Mouse (Mus musculus): ENCODE results near the gene Rtel1. TPM values are rescaled to one million over a fixed set of nuclear protein-coding genes. Genes with fewer than 3 reads are reported as not detected.

Rtel1 gene
- total RNA-seq, 2 experiments from 2014 or later = 60.7 to 63.3 TPM

DNA sequence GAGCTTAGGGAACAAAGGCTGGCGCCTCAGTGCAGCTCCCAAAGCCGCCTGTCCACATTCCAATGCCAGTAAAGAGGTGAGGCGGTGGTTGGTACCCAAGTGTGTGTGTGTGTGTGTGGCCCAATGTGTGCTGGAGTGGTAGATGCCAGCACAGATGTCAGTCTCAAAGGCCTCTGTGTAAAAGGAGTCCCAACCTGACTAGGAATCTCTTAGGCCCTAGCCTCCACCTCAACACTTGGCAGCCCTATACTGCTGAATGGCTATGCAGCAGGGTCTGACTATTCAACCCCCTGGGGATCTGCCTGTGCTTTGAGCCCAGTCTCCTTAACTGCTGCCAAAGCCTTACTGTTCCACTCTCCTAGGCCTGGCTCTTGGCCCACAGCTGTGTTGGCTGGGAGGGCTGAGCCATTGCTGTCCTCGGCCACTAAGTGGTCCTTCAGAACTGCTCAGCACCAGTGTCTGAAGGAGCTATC lies 65.4 kb downstream of the Rtel1 start:
- no peak for ATAC-seq (replicated peaks; ENCODE audit: low FRiP score, poor library complexity, severe bottlenecking)

DNA sequence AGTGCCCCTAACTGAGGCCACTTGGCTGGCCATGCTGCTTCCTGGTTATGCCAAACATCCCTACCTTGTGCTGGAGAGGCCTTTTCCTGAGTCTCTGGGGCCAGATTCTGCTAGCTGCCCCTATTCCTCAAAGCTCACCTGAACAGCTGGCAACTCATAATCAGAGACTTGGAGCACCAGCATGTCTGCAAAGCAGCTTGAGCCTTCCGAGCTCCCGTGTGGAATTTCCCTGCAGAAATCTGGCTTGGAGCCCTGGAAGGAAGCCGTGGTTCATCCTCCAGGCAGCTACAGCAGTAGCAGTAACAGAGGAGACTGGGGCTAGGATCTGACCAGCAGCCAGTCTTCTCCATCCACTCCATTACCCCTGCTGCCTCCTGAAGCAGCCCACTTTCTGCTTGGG lies 66.3 kb downstream of the Rtel1 start:
- no peak for ATAC-seq (replicated peaks; ENCODE audit: low FRiP score, poor library complexity, severe bottlenecking)

DNA sequence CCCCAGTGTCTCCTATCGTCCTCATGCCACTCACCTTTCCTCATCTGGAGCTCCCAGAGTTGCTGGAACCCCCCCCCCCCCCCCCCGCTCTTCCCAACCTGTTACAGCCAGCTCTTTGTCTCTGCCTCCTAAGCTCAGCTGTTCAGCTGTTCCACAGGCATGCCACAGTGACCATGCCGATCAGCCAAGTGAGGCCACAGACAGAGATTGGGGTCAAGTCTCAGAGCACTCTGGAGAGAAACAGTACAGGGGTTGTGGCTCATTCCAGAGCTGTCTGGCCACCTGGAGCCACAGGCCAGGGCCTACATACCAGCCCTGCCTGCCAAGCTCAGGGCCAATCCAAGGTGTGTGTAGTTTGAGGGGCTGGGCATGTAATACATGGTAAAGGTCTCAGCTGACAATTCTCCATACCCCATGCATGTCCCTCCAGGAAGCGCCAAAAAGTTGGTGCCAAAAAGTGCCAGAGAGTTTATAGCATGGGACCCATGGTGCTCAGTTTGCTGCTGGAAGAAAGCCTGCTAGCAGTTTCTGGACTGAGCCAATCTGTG lies 67.2 kb downstream of the Rtel1 start:
- ATAC-seq (replicated peaks; ENCODE audit: low FRiP score, poor library complexity, severe bottlenecking) = no peak

DNA sequence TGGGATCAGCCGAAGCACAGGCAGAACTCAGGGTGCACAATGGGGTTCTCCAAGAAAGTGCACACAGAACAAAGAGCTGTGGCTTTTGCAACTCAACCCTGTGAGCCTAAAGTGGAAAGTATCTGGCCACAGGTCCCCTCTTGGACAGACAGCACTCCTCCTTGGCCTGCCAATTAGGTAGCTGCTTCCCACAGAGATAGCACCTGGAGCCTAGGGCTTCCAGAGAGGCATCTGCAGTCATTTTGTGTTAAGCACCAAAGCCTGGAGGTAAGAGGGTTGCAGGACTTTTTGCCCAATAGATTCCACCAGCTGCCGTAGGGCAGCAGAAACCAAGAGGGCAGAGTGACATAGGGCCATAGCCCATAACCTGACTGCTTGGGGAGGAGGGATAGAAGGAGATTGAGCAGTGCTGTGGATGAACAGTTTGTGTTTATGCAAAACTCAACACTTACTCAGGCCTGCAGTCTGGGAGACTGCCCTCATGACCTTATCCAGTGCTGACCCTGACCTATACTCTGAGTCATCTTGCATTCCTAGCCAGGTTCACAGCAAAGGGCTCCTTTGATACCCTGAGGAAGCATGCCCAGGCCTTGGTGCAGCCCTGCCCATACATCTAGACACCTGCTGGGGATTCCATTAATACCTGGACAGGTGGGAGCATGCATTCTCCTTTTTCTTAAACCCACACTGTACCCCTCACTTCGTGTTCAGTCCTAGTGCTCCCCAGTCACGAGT lies 70.8 kb downstream of the Rtel1 start:
- no peak for ATAC-seq (replicated peaks; ENCODE audit: low FRiP score, poor library complexity, severe bottlenecking)

DNA sequence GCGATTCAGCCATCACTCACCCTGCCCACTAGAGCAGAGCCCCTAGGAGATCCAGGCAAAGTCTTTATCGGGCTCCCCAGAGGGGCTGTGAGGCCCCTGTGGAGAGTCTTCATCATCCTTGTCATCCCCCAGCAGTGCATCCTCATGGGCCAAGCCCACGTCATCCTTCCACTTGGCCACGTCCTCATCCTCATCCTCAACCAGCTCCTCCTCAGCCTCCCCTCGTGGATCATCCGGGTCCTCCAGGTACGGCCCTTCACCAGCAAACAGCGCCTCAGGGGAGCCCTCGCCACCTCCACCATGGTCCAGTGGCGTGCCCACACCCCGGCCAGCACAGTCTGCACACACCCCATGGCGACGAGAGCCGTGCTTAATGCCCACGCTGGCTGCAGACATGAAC lies 71.5 kb downstream of the Rtel1 start:
- no peak for ATAC-seq (replicated peaks; ENCODE audit: low FRiP score, poor library complexity, severe bottlenecking)

DNA sequence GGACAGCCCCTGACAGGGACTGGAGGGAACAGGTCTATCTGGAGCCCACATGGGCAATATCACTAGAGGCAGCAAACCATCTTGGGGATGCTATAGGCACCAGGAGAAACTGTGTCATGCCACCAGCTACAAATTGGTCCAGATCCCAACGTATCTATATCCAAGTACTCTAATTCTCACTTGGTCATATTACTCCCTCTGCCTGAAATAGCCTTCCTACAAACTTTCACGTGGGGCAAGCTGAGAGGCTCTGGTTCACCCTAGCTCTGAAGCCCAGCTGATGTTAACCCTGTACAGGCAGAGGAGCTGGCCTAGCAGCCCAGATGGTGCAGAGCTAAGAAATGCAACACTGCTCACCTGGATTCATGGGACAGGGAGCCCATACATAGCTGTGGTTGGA lies 72.0 kb downstream of the Rtel1 start:
- no peak for ATAC-seq (replicated peaks; ENCODE audit: low FRiP score, poor library complexity, severe bottlenecking)

DNA sequence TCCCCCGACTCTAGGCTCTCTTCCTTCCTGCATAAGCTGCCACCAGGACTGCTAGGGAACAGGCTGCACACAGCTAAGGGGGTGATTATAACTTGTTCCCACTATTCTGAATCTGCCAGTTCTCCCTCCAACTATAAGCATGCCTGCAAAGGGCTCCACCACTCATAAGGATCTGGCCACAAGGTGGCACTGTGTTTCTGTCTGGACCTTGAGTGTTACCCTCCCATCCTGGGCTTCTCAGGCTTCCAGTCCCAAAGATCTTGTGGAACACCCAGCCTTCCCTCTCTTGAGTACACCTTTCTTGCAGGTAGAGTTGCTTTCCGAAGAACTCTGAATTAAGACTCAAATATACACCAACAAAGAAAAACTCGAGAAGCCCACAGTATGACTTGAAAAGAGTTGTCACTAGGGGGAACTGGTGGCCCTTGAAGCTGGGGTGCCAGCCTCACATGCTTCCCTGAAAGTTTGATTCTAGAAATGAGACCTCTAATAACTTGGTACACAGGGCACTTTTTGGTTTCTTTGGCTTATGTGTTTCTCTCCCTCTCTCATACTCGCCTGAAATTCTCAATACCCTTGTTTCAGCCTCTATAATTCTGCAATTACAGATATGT lies 73.2 kb downstream of the Rtel1 start:
- peak; percentile 84 for ATAC-seq (replicated peaks; ENCODE audit: low FRiP score, poor library complexity, severe bottlenecking)

DNA sequence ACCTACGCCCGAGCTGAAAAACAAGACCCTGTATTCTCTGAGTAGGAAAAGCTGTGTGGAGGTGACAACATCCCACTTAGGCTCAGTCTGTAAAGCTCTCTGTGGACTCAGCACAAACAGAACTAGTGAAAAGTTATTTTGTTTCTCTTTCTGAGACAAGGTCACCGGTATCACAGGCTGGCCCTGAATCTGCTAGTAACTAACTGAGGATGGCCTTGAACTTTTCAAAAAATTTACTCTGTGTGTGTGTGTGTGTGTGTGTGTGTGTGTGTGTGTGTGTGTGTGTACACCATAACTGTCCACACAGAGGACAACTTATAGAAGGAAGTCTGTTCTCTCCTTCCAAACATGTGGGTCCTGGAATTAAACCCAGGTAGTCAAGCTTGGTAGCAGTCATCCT lies 74.5 kb downstream of the Rtel1 start:
- ATAC-seq (replicated peaks; ENCODE audit: low FRiP score, poor library complexity, severe bottlenecking) = no peak

DNA sequence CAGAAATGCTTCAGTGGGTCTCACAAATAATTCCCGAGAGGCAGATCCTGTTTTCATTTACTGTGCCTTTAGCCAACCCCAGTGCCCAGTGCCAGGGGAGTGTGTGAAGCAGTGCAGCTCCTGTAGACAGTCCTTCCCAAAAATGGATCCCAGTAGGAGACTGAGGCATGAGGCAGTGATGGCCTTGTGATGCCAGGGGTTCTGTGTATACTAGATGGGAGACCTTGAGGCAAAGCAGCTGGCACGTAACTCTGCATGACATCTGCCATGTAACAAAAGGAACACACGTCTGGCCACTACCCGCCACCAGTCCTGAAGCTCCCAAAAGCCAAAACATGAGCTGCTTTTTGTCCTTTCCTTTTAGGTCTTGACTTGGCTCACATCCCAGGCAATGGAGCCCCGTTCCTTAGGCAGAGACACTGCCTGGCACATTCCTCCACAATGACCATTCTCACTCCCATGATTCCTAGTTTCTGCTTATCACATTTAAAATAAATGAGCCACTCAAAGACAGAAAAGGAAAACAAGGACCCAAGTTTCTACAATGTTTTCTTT lies 77.7 kb downstream of the Rtel1 start:
- no peak for ATAC-seq (replicated peaks; ENCODE audit: low FRiP score, poor library complexity, severe bottlenecking)

DNA sequence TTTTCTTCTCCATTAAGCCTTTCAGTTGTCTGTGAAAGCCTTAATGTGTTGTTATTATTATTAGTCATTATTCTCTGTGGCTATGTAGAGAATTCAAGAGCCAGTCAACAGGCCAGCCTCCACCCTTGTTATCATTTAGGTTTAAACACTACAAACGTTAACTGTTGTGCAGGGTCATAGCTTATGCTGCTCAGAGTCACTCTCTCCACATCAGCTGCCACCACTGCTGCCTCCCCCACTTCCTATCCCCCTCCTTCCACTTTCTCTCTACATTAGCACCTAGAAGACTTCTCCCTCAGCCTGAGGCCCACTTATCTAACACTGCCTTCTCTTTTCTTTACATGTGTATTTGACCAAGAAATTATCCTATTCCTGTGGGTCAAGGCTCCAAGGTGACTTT lies 82.0 kb downstream of the Rtel1 start:
- no peak for ATAC-seq (replicated peaks; ENCODE audit: low FRiP score, poor library complexity, severe bottlenecking)

DNA sequence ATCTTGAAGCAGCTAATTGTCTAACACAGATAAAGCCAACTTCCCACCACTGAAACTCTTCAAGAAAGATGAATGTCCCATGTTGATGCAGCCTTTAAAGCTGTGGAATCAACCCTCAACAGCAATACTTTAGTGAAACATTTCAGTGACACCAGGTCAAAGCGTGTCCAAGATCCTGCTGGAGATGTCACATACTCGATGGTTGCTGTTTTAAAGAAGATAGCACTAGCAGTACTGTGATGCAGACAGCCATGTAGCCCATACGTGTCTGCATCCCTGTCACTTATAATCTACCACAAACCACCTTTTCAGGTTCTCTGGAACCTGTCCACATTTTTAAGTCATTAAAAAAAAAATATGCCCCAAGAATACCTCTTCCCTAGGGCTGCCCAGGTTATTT lies 84.2 kb downstream of the Rtel1 start:
- ATAC-seq (replicated peaks; ENCODE audit: low FRiP score, poor library complexity, severe bottlenecking) = no peak

Other genes starting within 250 kb of the Rtel1 start
- gene Kcnq2, start 184.4 kb upstream of the Rtel1 start, total RNA-seq (2015; ENCODE audit: low replicate concordance) = not detected in 2 replicates
- gene Kcnq2, start 184.4 kb upstream of the Rtel1 start, total RNA-seq (2017; ENCODE audit: low replicate concordance) = not detected in 2 replicates
- not detected in 2 replicates for gene Eef1a2, start 162.7 kb upstream of the Rtel1 start, total RNA-seq (2015; ENCODE audit: low replicate concordance)
- gene Eef1a2, start 162.7 kb upstream of the Rtel1 start, total RNA-seq (2017; ENCODE audit: low replicate concordance) = not detected in 2 replicates
- gene Ppdpf, start 132.5 kb upstream of the Rtel1 start, total RNA-seq (2015; ENCODE audit: low replicate concordance) = 80.4 and 90.5 TPM in 2 replicates
- 24.1 and 26.0 TPM in 2 replicates for gene Ppdpf, start 132.5 kb upstream of the Rtel1 start, total RNA-seq (2017; ENCODE audit: low replicate concordance)
- gene Ptk6, start 117.0 kb upstream of the Rtel1 start, total RNA-seq (2015; ENCODE audit: low replicate concordance) = not detected in 2 replicates
- gene Ptk6, start 117.0 kb upstream of the Rtel1 start, total RNA-seq (2017; ENCODE audit: low replicate concordance) = not detected in 2 replicates
- gene Srms, start 106.6 kb upstream of the Rtel1 start, total RNA-seq (2015; ENCODE audit: low replicate concordance) = not detected in 2 replicates
- gene Srms, start 106.6 kb upstream of the Rtel1 start, total RNA-seq (2017; ENCODE audit: low replicate concordance) = 0.77 TPM in 1 of 2 replicates, not detected in the other
- 2.5 TPM in 1 of 2 replicates, not detected in the other for gene Fndc11, start 99.7 kb upstream of the Rtel1 start, total RNA-seq (2015; ENCODE audit: low replicate concordance)
- gene Fndc11, start 99.7 kb upstream of the Rtel1 start, total RNA-seq (2017; ENCODE audit: low replicate concordance) = not detected in 2 replicates
- 15.1 and 15.5 TPM in 2 replicates for gene Helz2, start 77.7 kb upstream of the Rtel1 start, total RNA-seq (2015; ENCODE audit: low replicate concordance)
- gene Helz2, start 77.7 kb upstream of the Rtel1 start, total RNA-seq (2017; ENCODE audit: low replicate concordance) = 10.1 and 15.4 TPM in 2 replicates
- gene Gmeb2, start 31.7 kb upstream of the Rtel1 start, total RNA-seq (2015; ENCODE audit: low replicate concordance) = 33.1 and 57.3 TPM in 2 replicates
- 29.0 and 55.1 TPM in 2 replicates for gene Gmeb2, start 31.7 kb upstream of the Rtel1 start, total RNA-seq (2017; ENCODE audit: low replicate concordance)
- not detected in 2 replicates for gene Stmn3, start 5.2 kb upstream of the Rtel1 start, total RNA-seq (2015; ENCODE audit: low replicate concordance)
- not detected in 2 replicates for gene Stmn3, start 5.2 kb upstream of the Rtel1 start, total RNA-seq (2017; ENCODE audit: low replicate concordance)
- 2.9 and 10.1 TPM in 2 replicates for gene Zgpat, start 45.2 kb downstream of the Rtel1 start, total RNA-seq (2015; ENCODE audit: low replicate concordance)
- gene Zgpat, start 45.2 kb downstream of the Rtel1 start, total RNA-seq (2017; ENCODE audit: low replicate concordance) = 11.2 and 15.4 TPM in 2 replicates
- 5.4 and 14.3 TPM in 2 replicates for gene Arfrp1, start 45.7 kb downstream of the Rtel1 start, total RNA-seq (2015; ENCODE audit: low replicate concordance)
- gene Arfrp1, start 45.7 kb downstream of the Rtel1 start, total RNA-seq (2017; ENCODE audit: low replicate concordance) = 9.0 and 10.8 TPM in 2 replicates
- 4.6 and 37.5 TPM in 2 replicates for gene Lime1, start 60.3 kb downstream of the Rtel1 start, total RNA-seq (2015; ENCODE audit: low replicate concordance)
- gene Lime1, start 60.3 kb downstream of the Rtel1 start, total RNA-seq (2017; ENCODE audit: low replicate concordance) = 11.7 and 13.2 TPM in 2 replicates
- gene Zbtb46, start 139.7 kb downstream of the Rtel1 start, total RNA-seq (2015; ENCODE audit: low replicate concordance) = 12.2 and 12.3 TPM in 2 replicates
- 7.5 and 15.5 TPM in 2 replicates for gene Zbtb46, start 139.7 kb downstream of the Rtel1 start, total RNA-seq (2017; ENCODE audit: low replicate concordance)
- not detected in 2 replicates for gene Abhd16b, start 173.5 kb downstream of the Rtel1 start, total RNA-seq (2015; ENCODE audit: low replicate concordance)
- not detected in 2 replicates for gene Abhd16b, start 173.5 kb downstream of the Rtel1 start, total RNA-seq (2017; ENCODE audit: low replicate concordance)
- gene Tpd52l2, start 177.4 kb downstream of the Rtel1 start, total RNA-seq (2015; ENCODE audit: low replicate concordance) = 19.8 and 23.5 TPM in 2 replicates
- gene Tpd52l2, start 177.4 kb downstream of the Rtel1 start, total RNA-seq (2017; ENCODE audit: low replicate concordance) = 45.3 and 90.6 TPM in 2 replicates
- gene Dnajc5, start 200.7 kb downstream of the Rtel1 start, total RNA-seq (2015; ENCODE audit: low replicate concordance) = 14.1 and 25.2 TPM in 2 replicates
- gene Dnajc5, start 200.7 kb downstream of the Rtel1 start, total RNA-seq (2017; ENCODE audit: low replicate concordance) = 21.4 and 23.3 TPM in 2 replicates